Mouse (Mus musculus) brain, embryonic 14.5 days (tissue): ENCODE data around the gene Vegfc.

ENCODE experiments used
- CTCF ChIP-seq: fragments of 200-500 bp; IDR thresholded peaks from 2 replicates; pipeline ENCODE4 v1.5.1; 2012; ENCODE audit warnings: inconsistent platforms, mild to moderate bottlenecking, moderate library complexity, borderline replicate concordance; ENCODE audit not compliant: insufficient read depth, insufficient read length; ENCODE audit errors: extremely low read depth
- POLR2A ChIP-seq: fragments of 200-500 bp; IDR thresholded peaks from 2 replicates; pipeline ENCODE4 v1.6.1; 2012; ENCODE audit warnings: mild to moderate bottlenecking, inconsistent platforms, borderline replicate concordance; ENCODE audit not compliant: poor library complexity, insufficient read depth, insufficient read length, severe bottlenecking; ENCODE audit errors: extremely low read depth

GRCm38 (mm10) chr8:54042601-54043000 is 34.8 kb upstream of the Vegfc start:
- TF ChIP-seq CTCF (no peak), POLR2A (no peak)
